Mouse (Mus musculus): ENCODE data around the gene Smtnl2.

GRCm38 (mm10) chr11:72413016-72413415, 1.5 kb upstream of the Smtnl2 start:
- TF ChIP-seq POLR2A (IDR thresholded peaks at IDR 0.05; ENCODE audit: control insufficient read depth, extremely low read depth, insufficient read depth, low read length, poor library complexity) (no peak), CTCF (IDR thresholded peaks at IDR 0.05; ENCODE audit: borderline replicate concordance, control insufficient read depth, extremely low read depth, insufficient read depth, low read length, poor library complexity) (no peak)

All from thymus, adult 2 months (tissue).